Mouse (Mus musculus) midbrain, embryonic 10.5 days (tissue): ENCODE data around the gene Tspan2. TPM values are rescaled to one million over a fixed set of nuclear protein-coding genes. Genes with fewer than 3 reads are reported as not detected.

Experiments used
- DNase-seq: peaks from one replicate; pipeline ENCODE4 v3.0.0-alpha.2; 2017; ENCODE audit warnings: low spot score
- H3K27ac ChIP-seq: fragments of 300-500 bp; sonication (generic); replicated peaks from 2 replicates; pipeline ENCODE4 v1.5.1; 2016; ENCODE audit warnings: mild to moderate bottlenecking
- H3K27me3 ChIP-seq: fragments of 300-500 bp; sonication (generic); 2 replicates; pipeline ENCODE4 v1.6.1; 2016; ENCODE audit warnings: low read depth, mild to moderate bottlenecking; ENCODE audit not compliant: poor library complexity, severe bottlenecking
- H3K36me3 ChIP-seq: fragments of 300-500 bp; sonication (generic); 2 replicates; pipeline ENCODE4 v1.6.1; 2016; ENCODE audit warnings: mild to moderate bottlenecking, moderate library complexity
- H3K4me1 ChIP-seq: fragments of 300-500 bp; sonication (generic); 2 replicates; pipeline ENCODE4 v1.6.1; 2016
- H3K4me3 ChIP-seq: fragments of 300-500 bp; sonication (generic); 2 replicates; pipeline ENCODE4 v1.5.1; 2016; ENCODE audit warnings: mild to moderate bottlenecking, moderate library complexity
- H3K9me3 ChIP-seq: fragments of 300-500 bp; sonication (generic); replicated peaks from 2 replicates; pipeline ENCODE4 v1.6.1; 2016; ENCODE audit warnings: mild to moderate bottlenecking
- WGBS: fragments of 180-500 bp; shearing (Covaris S2); methylation state at CpG from one replicate; pipeline ENCODE4 v1.1.7; 2016; 5-methylcytosine and 5-hydroxymethylcytosine counted together
- polyA plus RNA-seq: library from polyadenylated mRNA; unstranded; fragments of >200 nt; fragmentation: Nextera tagmentation; extraction: Ambion mirVana; gene quantifications from 2 replicates; pipeline ENCODE4 v1.2.1, GENCODE M21; 2016

Tspan2 gene
- polyA plus RNA-seq, 1 experiment from 2014 or later = 10.5 TPM

DNA sequence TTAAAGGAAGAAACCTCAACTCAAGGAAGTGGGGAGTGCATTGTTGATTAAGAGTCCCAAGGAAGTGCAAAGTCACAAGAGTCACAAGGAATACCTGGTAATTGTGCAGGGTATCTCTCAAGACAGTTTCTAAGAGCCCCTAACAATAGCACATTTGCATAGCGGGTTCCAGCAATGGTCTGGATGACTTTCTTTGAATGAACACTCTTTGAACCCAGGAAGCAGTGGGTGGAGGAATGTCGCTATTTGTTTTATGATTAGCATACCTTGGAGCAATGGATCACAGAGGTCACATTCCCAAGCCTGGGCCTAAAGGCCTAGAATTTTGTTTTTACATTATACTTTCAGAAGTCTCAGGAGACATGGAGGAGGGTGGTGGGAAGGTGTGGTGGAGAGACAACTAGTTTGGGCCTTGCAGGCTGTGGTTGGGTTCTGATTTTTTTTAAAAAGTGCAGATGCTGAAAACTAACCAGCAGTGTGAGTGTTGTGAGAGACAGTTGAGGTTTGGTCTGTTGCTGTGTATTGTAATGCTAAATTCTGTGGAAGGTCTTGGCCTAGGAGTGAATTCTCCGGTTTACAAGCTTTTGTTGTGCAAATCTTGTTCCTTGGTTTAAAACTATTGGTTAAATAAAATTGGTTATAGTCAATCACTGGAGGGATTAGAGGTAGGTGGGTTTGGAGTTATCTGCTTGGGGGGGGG, 16.6 kb upstream of the Tspan2 start:
- Histone ChIP-seq H3K27me3 (no peaks in the 10 kb centered on the region), H3K27ac (no peak overlapping the region), H3K36me3 (no peaks in the 10 kb centered on the region), H3K9me3 (no peaks in the 10 kb centered on the region), H3K4me3 (no peak overlapping the region), H3K4me1 (peaks cover 9% of the 10 kb centered on the region; the same call in 1 of the 2 replicates)
- 55% methylated on average over 3 of the region's 3 CpGs for WGBS
- DNase-seq = no peak

DNA sequence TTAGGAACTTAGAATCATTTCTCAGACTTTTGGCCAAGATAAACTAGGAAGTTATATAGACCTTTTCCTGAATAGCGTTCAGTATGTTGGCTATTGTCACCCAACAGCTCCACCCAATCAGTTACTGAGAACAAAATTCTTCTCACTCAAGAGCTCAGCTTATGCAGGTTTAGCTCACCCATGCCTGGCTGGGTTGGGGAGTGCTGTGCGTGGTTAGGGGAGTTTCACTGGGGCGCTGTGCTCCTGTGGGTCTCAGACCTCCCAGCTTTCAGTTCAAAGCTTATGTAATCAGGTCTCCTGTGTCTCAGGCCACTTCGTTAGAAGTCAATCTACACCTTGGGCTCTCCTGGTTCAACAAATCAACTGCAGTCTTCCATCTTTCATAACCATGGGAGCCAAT, 11.2 kb upstream of the Tspan2 start:
- 71% methylated on average over 4 of the region's 4 CpGs for WGBS
- H3K4me1 ChIP-seq = peaks cover 5% of the 10 kb centered on the region; the same call in 1 of the 2 replicates

DNA sequence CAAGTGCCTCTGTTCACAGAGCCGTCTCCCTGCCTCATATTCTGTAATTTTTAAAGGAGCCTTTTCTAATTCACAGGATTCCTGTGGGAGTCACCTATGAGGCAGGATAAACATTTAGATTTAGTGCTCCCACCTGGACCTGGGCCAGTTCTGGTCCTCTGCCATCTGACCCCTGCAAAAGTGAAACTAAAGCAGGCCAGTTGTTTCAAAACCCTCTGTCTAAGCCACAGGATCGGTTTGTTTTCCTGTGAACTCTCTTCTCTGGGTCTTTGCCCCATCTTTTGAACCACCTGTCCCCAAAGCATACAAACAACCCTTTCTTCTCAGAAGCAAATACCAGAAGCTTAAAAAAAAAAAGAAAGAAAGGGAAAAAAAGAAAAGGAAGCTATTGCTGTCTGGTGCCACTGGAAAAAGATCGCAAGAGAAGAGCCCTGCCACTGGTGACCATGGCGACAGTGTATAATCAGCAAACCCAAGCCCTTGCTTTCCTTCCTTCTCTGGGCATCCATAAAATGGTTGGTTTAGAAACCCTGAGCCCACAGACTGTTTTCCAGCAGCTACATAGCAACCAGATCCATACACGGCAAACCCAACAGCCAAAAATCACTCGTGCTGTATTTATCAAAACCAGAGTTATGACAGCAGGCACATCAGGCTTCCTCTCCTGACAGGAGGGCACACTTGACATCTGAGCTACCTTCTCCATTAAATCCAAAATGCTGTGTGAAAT, 10.3 kb upstream of the Tspan2 start:
- WGBS = 79% methylated on average over 6 of the region's 6 CpGs

More for the DNA sequence above, 11.2 kb upstream of the Tspan2 start:
- no peaks in the 10 kb centered on the region for H3K9me3 ChIP-seq
- H3K27ac ChIP-seq = no peak overlapping the region
- no peak for DNase-seq
- no peaks in the 10 kb centered on the region for H3K27me3 ChIP-seq
- no peaks in the 10 kb centered on the region for H3K36me3 ChIP-seq
- H3K4me3 ChIP-seq = no peak overlapping the region

DNA sequence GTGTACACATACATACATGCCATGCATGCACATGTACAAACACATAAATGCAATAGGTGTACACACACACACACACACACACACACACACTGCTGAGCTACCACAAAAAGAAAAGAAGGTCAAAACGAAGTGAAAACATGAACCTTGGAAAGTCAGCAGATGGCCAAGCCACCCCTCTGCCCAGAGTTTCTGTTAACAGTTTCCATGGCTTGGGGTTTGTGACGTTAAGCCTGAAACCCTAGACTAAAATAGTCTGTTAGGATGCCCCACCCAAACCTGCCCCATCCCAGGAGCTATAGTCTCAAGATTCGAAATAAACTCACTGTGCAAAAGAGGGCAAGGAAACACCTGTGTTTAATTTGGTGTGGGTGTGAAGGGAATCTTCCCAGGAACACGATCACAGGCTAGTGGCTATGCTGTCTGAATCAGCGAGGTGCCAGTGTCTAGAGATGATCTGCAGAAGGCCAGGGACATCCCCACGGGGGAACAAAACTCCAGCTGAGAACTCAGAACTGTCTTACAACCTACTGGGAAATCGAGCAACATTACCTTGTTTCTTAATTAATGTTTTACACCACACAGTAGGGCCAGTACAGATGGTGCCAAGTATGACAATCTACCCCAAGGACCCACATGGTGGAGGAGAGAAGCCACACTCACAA, 9.4 kb upstream of the Tspan2 start:
- Histone ChIP-seq H3K4me3 (no peak overlapping the region), H3K4me1 (peaks cover 3% of the 10 kb centered on the region; the same call in 1 of the 2 replicates), H3K36me3 (no peaks in the 10 kb centered on the region), H3K27me3 (no peaks in the 10 kb centered on the region), H3K27ac (no peak overlapping the region), H3K9me3 (no peaks in the 10 kb centered on the region)
- 83% methylated on average over 7 of the region's 7 CpGs for WGBS
- DNase-seq = no peak

More for the DNA sequence above, 10.3 kb upstream of the Tspan2 start:
- H3K4me3 ChIP-seq = no peak overlapping the region
- peaks cover 3% of the 10 kb centered on the region; the same call in 1 of the 2 replicates for H3K4me1 ChIP-seq
- H3K27me3 ChIP-seq = no peaks in the 10 kb centered on the region
- H3K36me3 ChIP-seq = no peaks in the 10 kb centered on the region
- H3K27ac ChIP-seq = no peak overlapping the region
- DNase-seq = no peak
- no peaks in the 10 kb centered on the region for H3K9me3 ChIP-seq

DNA sequence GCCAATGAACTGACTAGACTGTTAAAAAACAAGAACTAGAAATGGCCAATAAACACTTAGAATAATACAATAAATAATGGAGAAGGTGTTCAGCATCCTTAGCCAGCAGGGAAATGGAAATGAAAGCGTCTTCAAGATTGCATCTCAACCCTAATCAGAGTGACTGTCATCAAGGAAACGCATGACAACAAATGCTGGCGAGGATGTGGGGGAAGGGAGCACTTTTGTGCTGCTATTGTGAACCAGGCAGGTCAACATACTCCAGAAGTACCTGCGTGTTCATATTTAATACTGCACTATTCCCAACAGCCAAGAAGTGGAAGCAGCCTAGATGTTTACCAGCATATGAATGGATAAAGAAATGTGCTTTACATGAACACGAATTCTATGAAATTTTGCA, 4.9 kb upstream of the Tspan2 start:
- no peak for DNase-seq
- Histone ChIP-seq H3K27ac (no peak overlapping the region), H3K27me3 (peaks cover 22% of the 10 kb centered on the region), H3K9me3 (no peaks in the 10 kb centered on the region), H3K36me3 (no peaks in the 10 kb centered on the region), H3K4me3 (no peak overlapping the region), H3K4me1 (peaks cover 4% of the 10 kb centered on the region)
- 67% methylated on average over 5 of the region's 5 CpGs for WGBS

DNA sequence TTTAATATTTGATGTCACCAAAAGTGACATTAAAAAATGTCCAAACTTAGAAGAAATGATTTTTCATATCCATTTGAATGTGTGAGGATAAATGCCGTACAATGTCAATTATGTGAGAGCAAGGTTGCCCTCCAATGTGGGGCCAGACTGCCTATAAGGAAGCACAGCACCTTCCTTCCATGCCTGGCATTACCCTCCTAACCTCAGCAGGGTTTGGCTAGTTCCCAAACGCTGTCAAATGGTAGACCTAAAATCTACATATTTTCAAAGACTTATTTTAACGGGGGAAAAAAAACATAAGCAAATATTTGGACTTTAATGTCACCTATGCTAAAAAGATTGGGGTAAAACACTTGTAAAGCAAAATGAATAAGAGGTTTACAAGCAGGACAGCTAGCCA, 3.2 kb upstream of the Tspan2 start:
- H3K4me3 ChIP-seq = no peak overlapping the region
- no peak for DNase-seq
- peaks cover 20% of the 10 kb centered on the region for H3K4me1 ChIP-seq
- H3K27ac ChIP-seq = no peak overlapping the region
- WGBS = 76% methylated on average over 3 of the region's 3 CpGs
- H3K9me3 ChIP-seq = no peaks in the 10 kb centered on the region
- peaks cover 32% of the 10 kb centered on the region for H3K27me3 ChIP-seq
- no peaks in the 10 kb centered on the region for H3K36me3 ChIP-seq

DNA sequence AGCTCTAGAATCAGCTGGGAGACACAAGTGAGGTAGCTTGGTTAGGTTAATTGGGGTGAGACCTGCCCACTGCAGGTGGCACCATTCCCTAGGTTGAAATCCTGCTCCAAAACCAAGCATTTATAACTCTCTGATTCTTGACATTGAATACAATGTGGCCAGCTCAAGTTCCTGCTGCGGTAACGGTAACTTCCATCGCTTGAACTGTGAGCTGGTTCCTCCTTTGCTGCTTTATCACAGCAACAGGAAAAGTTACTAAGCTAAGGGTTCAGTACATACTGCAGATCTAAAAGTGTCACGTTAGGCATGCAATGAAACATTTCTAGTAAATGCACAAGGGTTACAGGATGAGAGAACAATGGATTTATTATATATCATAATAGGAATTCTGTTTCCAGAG, 1.7 kb upstream of the Tspan2 start:
- 95% methylated on average over 4 of the region's 4 CpGs for WGBS
- H3K9me3 ChIP-seq = no peaks in the 10 kb centered on the region
- no peak for DNase-seq
- no peak overlapping the region for H3K27ac ChIP-seq
- H3K4me3 ChIP-seq = no peak overlapping the region
- H3K27me3 ChIP-seq = peaks cover 43% of the 10 kb centered on the region
- peaks cover 28% of the 10 kb centered on the region for H3K4me1 ChIP-seq
- no peaks in the 10 kb centered on the region for H3K36me3 ChIP-seq

DNA sequence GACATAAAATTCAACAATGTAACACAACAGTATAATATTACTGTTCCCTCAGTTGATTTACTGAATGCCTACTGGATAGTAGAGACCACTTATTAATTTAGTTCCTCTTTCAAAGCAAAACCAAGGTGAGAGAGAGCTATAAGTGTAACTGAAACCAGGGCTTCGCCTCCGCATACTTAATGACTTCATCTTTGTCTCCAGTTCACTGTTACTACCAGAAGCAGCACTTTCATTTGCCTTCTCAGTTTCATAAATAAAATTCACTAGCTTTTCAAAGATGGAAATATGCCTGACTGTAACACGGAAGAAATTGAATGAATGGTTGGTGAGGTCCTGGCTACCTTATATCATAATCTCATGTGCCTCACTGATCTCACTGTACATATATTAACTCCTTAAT, 1.3 kb upstream of the Tspan2 start:
- Histone ChIP-seq H3K9me3 (no peaks in the 10 kb centered on the region), H3K36me3 (no peaks in the 10 kb centered on the region), H3K4me1 (peaks cover 28% of the 10 kb centered on the region), H3K27me3 (peaks cover 43% of the 10 kb centered on the region), H3K4me3 (no peak overlapping the region), H3K27ac (no peak overlapping the region)
- 92% methylated on average over 3 of the region's 3 CpGs for WGBS
- DNase-seq = no peak

DNA sequence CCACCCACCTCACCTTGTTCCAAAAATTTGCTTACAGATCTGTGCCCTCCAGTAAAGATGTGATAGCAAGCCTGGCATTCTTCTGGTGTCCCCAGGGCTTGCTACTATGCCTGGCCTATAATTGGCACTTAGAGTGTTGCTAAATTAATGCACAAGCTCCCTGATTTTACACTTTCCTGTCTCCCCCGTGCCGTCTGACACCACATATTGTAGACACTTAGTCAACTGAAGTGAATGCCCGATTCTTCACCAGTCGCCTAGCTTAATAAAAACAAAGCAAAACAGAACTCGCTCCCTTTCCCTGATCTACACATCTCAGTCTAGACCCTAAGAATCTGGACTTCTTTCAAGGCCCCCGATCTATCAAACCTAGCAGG, 405 bp upstream of the Tspan2 start:
- Histone ChIP-seq H3K4me3 (peak overlapping the region; percentile 81), H3K36me3 (no peaks in the 10 kb centered on the region), H3K27me3 (peaks cover 43% of the 10 kb centered on the region), H3K4me1 (peaks cover 28% of the 10 kb centered on the region), H3K9me3 (no peaks in the 10 kb centered on the region), H3K27ac (peak overlapping the region; percentile 88)
- no peak for DNase-seq
- WGBS = 45% methylated on average over 6 of the region's 6 CpGs

DNA sequence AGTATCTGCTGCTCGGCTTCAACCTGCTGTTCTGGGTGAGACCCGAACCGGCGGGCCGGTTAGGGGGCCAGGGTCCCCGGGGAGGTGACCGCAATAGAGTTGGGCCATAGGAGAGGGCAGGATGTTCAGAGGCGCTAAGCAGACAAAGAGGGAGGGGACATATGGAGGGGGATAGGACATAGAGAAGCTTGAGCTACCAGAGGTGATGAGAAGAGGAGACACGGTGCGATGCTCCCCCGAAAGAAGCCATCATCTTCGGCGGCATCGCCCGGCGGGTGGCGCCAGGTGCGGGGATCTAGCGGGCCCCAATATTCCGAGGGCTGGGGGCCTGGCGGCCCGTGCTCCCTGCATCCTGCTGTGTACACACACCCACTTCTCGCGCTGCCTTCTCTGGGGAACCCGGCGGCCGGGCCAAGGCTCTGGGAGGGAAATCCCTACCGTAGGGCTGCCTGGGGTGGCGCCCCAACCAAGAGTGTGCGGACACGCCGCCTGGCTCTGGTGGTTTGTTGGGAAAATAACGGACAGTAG, 766 bp downstream of the Tspan2 start:
- no peaks in the 10 kb centered on the region for H3K36me3 ChIP-seq
- peaks cover 28% of the 10 kb centered on the region for H3K4me1 ChIP-seq
- no peaks in the 10 kb centered on the region for H3K9me3 ChIP-seq
- H3K27ac ChIP-seq = peak overlapping the region; percentile 88
- H3K27me3 ChIP-seq = peaks cover 43% of the 10 kb centered on the region
- DNase-seq = peak; percentile 53
- peak overlapping the region; percentile 81 for H3K4me3 ChIP-seq
- WGBS = under 1% methylated on average over 33 of the region's 33 CpGs

DNA sequence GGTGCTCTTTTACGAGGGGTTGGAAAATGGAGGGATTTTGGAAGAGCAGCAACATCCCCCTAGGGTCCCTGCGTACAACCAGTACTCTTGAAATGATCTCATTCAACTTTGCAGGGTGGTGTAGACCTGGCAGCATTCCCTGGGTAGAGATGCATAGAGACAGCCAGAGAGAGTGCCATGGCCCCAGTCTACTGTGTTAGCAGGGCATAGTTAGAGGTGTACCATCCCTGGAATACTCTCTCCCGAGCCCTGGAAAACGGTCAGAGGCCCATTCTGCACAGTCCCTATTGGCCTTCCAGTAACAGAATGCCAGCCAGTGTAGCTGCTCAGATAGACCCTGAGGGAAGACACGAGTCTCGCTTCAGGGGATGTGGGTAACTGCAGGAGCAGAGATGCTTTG, 1.3 kb downstream of the Tspan2 start:
- H3K4me1 ChIP-seq = peaks cover 28% of the 10 kb centered on the region
- 57% methylated on average over 6 of the region's 6 CpGs for WGBS

DNA sequence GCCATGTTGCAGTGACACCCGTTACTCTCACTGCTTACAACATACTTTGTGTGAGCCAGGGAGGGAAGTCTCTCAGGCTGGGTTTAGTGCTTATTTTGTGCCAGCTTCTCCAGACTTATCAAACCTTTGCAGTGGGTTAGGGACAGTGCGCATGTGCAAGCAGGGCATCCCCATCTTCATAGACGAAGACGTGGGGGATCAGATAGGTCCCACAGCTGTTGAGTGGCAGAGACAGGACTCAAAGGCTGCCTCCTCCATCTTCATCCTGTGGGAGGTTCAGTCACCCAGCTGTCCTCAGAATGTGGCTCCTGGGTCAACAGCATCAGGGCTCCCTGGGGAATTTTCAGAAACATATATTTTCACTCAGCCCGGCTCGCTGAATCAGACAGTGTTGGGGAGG, 2.1 kb downstream of the Tspan2 start:
- Histone ChIP-seq H3K27me3 (peaks cover 43% of the 10 kb centered on the region), H3K9me3 (no peaks in the 10 kb centered on the region), H3K27ac (no peak overlapping the region), H3K4me1 (peaks cover 28% of the 10 kb centered on the region), H3K36me3 (no peaks in the 10 kb centered on the region), H3K4me3 (no peak overlapping the region)
- DNase-seq = no peak
- WGBS = 86% methylated on average over 6 of the region's 6 CpGs

More for the DNA sequence above, 1.3 kb downstream of the Tspan2 start:
- no peak for DNase-seq
- H3K9me3 ChIP-seq = no peaks in the 10 kb centered on the region
- peak overlapping the region; percentile 88; the same call in 1 of the 2 replicates for H3K27ac ChIP-seq
- H3K4me3 ChIP-seq = peak overlapping the region; percentile 81
- no peaks in the 10 kb centered on the region for H3K36me3 ChIP-seq
- H3K27me3 ChIP-seq = peaks cover 43% of the 10 kb centered on the region
